Mouse (Mus musculus): ENCODE measurements around the gene Map4k2.

GRCm38 (mm10) chr19:6396237-6396636 lies 55.3 kb downstream of the Map4k2 start:
- TF ChIP-seq EP300 (IDR thresholded peaks at IDR 0.05; ENCODE audit: insufficient read depth, low read depth, low read length) (no peak), POLR2A (IDR thresholded peaks at IDR 0.05; ENCODE audit: insufficient read depth, low read length) (no peak)

Data from ES-Bruce4 (cell line).